In the genomic region with DNA sequence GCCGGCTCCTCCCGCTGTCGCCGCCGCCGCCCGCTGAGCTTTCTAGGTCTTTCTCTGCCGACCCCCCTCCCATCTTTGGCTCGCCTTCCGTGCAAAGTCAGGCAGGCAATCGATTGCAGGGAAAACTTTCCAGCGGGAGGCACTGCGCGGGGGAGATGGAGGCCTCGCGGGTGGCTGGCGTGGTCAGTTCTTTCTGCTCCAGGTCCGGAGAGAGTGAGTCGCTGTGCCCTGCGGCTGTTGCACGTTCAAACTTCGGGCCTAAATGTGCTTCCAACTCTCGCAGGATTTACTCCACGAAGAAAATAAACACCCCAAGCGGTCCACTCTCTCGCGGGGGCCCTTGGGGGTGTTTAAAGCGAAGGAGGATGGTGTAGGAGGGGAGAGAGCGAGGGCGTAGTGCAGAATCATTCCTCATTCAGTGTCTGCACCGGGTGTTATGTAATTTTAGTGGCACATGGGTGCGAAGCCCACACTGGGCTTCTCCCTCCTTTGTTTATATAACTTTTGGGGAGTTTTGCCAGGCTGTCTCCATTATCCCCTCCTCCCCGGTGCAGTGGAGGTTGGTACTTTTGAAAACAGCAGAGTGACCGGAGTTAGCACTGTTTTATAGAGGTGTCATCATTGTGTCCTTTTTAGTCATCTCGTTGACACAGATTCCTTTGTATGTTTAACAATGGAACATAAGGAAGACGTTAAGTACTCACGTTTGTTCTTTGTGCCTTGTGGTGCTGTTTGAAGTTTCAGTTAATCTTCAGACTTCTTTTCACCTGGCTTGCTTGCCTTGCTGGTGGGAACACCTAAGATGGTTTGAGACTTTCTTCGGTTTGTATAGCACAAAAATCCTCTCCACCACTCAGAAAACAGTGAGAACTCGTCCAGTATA, we compare ENCODE assay signal across 8 mouse cellular contexts. TPM values are rescaled to one million over a fixed set of nuclear protein-coding genes. Genes with fewer than 3 reads are reported as not detected.
A peak's percentile ranks its signal among the peaks of the same experiment; 100 is the strongest.
DNase-seq lines count a peak whose midpoint lies in the region; ATAC-seq and TF ChIP-seq lines count a peak whose summit lies in the region.

No protein-coding gene starts in this region.

- peaks cover 30% of the 10 kb centered on the region for H3K9me3 ChIP-seq in E14TG2a.4 (ENCODE audit: low read length)
- H3K9me3 ChIP-seq in forebrain, embryonic 11.5 days (ENCODE audit: control insufficient read depth, low read length) = no peaks in the 10 kb centered on the region
- H3K9me3 ChIP-seq in heart, embryonic 16.5 days (replicated peaks; ENCODE audit: control insufficient read depth, low read length) = no peaks in the 10 kb centered on the region
- no peaks in the 10 kb centered on the region for H3K9me3 ChIP-seq in lung, embryonic 15.5 days

- H3K4me1 ChIP-seq in E14TG2a.4 (replicated peaks; ENCODE audit: low read depth, low read length) = peaks cover 29% of the 10 kb centered on the region
- H3K4me1 ChIP-seq in forebrain, embryonic 11.5 days (replicated peaks; ENCODE audit: control insufficient read depth, insufficient read depth, low read length) = peaks cover 8% of the 10 kb centered on the region
- peaks cover 17% of the 10 kb centered on the region for H3K4me1 ChIP-seq in heart, embryonic 16.5 days (ENCODE audit: control insufficient read depth, insufficient read depth, low read length)
- 0 out of 2 replicates have a peak, but pooled peaks cover 15% of the 10 kb centered on the region for H3K4me1 ChIP-seq in lung, embryonic 15.5 days

- peak overlapping the region; percentile 83 for H3K4me3 ChIP-seq in E14TG2a.4 (replicated peaks; ENCODE audit: low read length)
- H3K4me3 ChIP-seq in forebrain, embryonic 11.5 days (ENCODE audit: low read depth, low read length) = peak overlapping the region; percentile 61
- peak overlapping the region; percentile 82 for H3K4me3 ChIP-seq in heart, embryonic 16.5 days (ENCODE audit: low read length)
- peak overlapping the region; percentile 83 for H3K4me3 ChIP-seq in lung, embryonic 15.5 days

- peaks cover 55% of the 10 kb centered on the region for H3K27me3 ChIP-seq in E14TG2a.4 (ENCODE audit: insufficient read depth, low read length)
- H3K27me3 ChIP-seq in forebrain, embryonic 11.5 days (ENCODE audit: control insufficient read depth, insufficient read depth, low read length) = peaks cover 41% of the 10 kb centered on the region
- H3K27me3 ChIP-seq in heart, embryonic 16.5 days (ENCODE audit: control insufficient read depth, insufficient read depth, low read length) = no peaks in the 10 kb centered on the region
- no peaks in the 10 kb centered on the region for H3K27me3 ChIP-seq in lung, embryonic 15.5 days

- peak overlapping the region; percentile 51 for H3K9ac ChIP-seq in forebrain, embryonic 11.5 days (ENCODE audit: low read length)
- H3K9ac ChIP-seq in heart, embryonic 16.5 days (ENCODE audit: low read length) = peak overlapping the region; percentile 84
- peak overlapping the region; percentile 62 for H3K9ac ChIP-seq in lung, embryonic 15.5 days

- DNase-seq in R1 (ENCODE audit: low read depth, low spot score) = peak; percentile 39
- peak; percentile 67 for DNase-seq in forebrain, embryonic 11.5 days (ENCODE audit: low spot score)
- DNase-seq in large intestine, adult 2 months (ENCODE audit: low read depth, low spot score) = peak; percentile 14
- peak; percentile 31 for DNase-seq in right cerebral cortex, postnatal 4 days
- no peak for DNase-seq in thymus, adult 18-20 months

- H3K4me2 ChIP-seq in forebrain, embryonic 11.5 days (ENCODE audit: low read depth, low read length, severe bottlenecking) = peak overlapping the region; percentile 100
- peak overlapping the region; percentile 94 for H3K4me2 ChIP-seq in heart, embryonic 16.5 days (ENCODE audit: low read depth, low read length)
- H3K4me2 ChIP-seq in lung, embryonic 15.5 days = peak overlapping the region; percentile 96

- H3K27ac ChIP-seq in forebrain, embryonic 11.5 days (ENCODE audit: low read depth, low read length) = no peak overlapping the region
- peak overlapping the region; percentile 68 for H3K27ac ChIP-seq in heart, embryonic 16.5 days (ENCODE audit: low read length)
- H3K27ac ChIP-seq in lung, embryonic 15.5 days = peak overlapping the region; percentile 87

- H3K36me3 ChIP-seq in E14TG2a.4 (ENCODE audit: insufficient read depth, low read length) = no peaks in the 10 kb centered on the region
- H3K36me3 ChIP-seq in forebrain, embryonic 11.5 days (ENCODE audit: control insufficient read depth, insufficient read depth, low read length) = no peaks in the 10 kb centered on the region
- no peaks in the 10 kb centered on the region for H3K36me3 ChIP-seq in heart, embryonic 16.5 days (ENCODE audit: control insufficient read depth, insufficient read depth)
- H3K36me3 ChIP-seq in lung, embryonic 15.5 days = no peaks in the 10 kb centered on the region

- no peak for TF ChIP-seq CTCF in E14TG2a.4 (conservative IDR thresholded peaks at IDR 0.05; ENCODE audit: low read length)

- WGBS in forebrain, embryonic 11.5 days = 1% methylated on average over 39 of the region's 39 CpGs
- WGBS in heart, embryonic 16.5 days = 2% methylated on average over 39 of the region's 39 CpGs
- 2% methylated on average over 39 of the region's 39 CpGs for WGBS in large intestine, adult 2 months
- 2% methylated on average over 39 of the region's 39 CpGs for WGBS in lung, embryonic 15.5 days

- no peak for ATAC-seq in forebrain, embryonic 11.5 days (replicated peaks; ENCODE audit: low FRiP score)
- ATAC-seq in heart, embryonic 16.5 days (replicated peaks; ENCODE audit: extremely low read depth, insufficient read depth, low FRiP score) = no peak
- no peak for ATAC-seq in lung, embryonic 15.5 days (ENCODE audit: borderline replicate concordance, extremely low read depth, low FRiP score, low TSS enrichment)

RNA-seq across cellular contexts. Expression of a gene that starts 2.9 kb away (rescaled TPM):
- 45.4 and 45.5 TPM in 2 replicates for polyA plus RNA-seq in forebrain, embryonic 11.5 days (2014; fragmentation: Nextera tagmentation; extraction: Ambion mirVana)
- polyA plus RNA-seq in heart, embryonic 16.5 days (2015; fragmentation: Nextera tagmentation; extraction: Ambion mirVana) = 29.6 and 31.9 TPM in 2 replicates
- 8.1 and 11.0 TPM in 2 replicates for polyA plus RNA-seq in large intestine, adult 2 months (2012; rRNA removed)
- 38.0 and 45.3 TPM in 2 replicates for polyA plus RNA-seq in lung, embryonic 15.5 days (2015; fragmentation: Nextera tagmentation; extraction: Ambion mirVana)

Comparison
In these comparisons a context has a peak if more than half of its experiments do, and no peak if none do; other contexts are left out.
1. DNase-seq: peak in R1 (single experiment), forebrain, embryonic 11.5 days (single experiment), large intestine, adult 2 months (single experiment) and right cerebral cortex, postnatal 4 days (single experiment); none in thymus, adult 18-20 months (0 of 2).
2. Peak in every context shown above with its lines, with median percentiles within 50 percentile points of each other: H3K4me3 ChIP-seq, H3K4me2 ChIP-seq and H3K9ac ChIP-seq.